Mouse (Mus musculus): ENCODE measurements at regions not wholly inside any gene's neighbourhood (a gene's known extent, or its start where the extent isn't known, plus 50 kb on each side); places are given as distances from the start of the nearest gene placed in this dataset.

GRCm38 (mm10) chr12:113974271-113974670, 430.6 kb downstream of the Adam6a start:
- TF ChIP-seq CTCF (IDR thresholded peaks at IDR 0.05; ENCODE audit: insufficient read depth, low read length) (no peak), POLR2A (IDR thresholded peaks at IDR 0.05; ENCODE audit: borderline replicate concordance, extremely low read depth, low read depth, low read length) (no peak)

Data from lung, adult 2 months (tissue).